Mouse (Mus musculus) lung, postnatal 14 days (tissue): Measurements from ENCODE around the gene Rexo4.

Experiments used
- DNase-seq: peaks from one replicate; pipeline ENCODE4 v3.0.0; 2021

Gene Rexo4

DNA sequence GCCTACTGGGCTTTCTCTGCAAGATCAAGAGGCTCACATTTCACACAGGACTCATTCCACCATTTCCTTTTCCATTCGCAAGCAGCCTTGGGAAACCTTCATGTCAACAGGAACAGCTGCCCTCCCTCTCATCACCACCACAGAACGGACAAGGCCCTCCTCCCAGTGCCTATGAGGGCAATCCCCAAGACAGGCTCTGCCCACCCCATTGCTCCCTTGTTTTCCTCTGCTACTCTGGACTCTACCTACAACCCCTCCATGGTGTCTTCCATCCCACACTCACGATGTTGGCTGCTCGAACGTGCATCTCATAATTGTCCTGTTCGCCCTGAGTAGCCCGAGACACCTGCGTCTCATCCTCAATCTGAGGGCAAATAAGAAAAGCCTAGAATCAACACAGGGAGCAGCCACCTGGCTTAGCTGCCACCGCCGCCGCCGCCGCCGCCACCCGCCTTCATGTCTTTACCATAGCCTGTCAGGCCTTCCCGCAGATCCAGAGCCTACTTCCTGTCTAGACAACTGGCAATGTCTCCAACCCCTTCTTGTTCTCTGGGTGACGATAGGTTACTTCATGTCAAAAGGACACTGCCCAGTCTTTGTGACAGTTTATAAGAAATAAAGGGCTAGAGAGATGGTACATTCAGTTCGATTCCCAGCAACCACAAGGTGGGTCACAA, 55.3 kb downstream of the Rexo4 start:
- no peak for DNase-seq

DNA sequence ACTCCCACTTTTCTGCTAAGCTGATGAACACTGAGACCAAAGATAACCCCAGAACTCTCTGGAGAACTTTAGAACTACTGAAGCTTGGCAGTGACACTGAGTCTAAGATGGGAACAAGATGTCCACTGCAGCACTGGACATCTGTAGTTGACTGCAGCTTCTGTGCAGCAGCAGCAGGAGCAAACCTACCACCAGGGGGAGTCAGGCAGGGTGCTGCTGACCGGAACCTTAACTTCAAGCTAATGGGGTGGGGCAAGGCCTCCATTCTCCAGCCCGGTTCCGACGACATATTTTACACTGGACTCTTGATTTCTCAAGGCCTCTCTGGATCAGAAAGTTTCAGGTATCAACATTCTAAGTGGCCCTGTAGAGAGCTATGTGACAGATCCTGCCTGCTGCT, 57.1 kb downstream of the Rexo4 start:
- DNase-seq, result peak; percentile 60

DNA sequence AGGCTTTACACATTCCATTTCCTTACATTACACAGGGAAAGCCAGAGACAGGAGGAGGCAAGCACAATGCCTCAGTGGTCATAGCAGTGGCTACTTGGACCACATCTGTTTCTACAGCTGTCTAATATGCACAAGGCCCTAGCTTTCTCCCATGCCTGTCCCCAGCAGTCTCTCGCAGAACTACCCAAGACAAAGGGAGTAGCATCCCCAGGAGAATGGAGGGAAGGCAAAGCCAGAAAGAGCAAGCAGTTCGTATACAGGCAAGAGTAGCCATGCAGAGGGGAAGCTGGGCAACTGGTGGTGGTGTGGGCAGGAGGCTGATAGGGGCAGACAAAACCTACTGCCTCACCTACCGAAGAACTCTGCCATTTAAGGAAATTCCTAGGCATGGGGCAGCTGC, 57.8 kb downstream of the Rexo4 start:
- no peak for DNase-seq

- DNase-seq, result no peak
Observed at GRCm38 (mm10) chr2:26905936-26906335, 58.2 kb downstream of the Rexo4 start.
